Mouse (Mus musculus): ENCODE results near the gene Arhgap11a.

Arhgap11a gene

DNA sequence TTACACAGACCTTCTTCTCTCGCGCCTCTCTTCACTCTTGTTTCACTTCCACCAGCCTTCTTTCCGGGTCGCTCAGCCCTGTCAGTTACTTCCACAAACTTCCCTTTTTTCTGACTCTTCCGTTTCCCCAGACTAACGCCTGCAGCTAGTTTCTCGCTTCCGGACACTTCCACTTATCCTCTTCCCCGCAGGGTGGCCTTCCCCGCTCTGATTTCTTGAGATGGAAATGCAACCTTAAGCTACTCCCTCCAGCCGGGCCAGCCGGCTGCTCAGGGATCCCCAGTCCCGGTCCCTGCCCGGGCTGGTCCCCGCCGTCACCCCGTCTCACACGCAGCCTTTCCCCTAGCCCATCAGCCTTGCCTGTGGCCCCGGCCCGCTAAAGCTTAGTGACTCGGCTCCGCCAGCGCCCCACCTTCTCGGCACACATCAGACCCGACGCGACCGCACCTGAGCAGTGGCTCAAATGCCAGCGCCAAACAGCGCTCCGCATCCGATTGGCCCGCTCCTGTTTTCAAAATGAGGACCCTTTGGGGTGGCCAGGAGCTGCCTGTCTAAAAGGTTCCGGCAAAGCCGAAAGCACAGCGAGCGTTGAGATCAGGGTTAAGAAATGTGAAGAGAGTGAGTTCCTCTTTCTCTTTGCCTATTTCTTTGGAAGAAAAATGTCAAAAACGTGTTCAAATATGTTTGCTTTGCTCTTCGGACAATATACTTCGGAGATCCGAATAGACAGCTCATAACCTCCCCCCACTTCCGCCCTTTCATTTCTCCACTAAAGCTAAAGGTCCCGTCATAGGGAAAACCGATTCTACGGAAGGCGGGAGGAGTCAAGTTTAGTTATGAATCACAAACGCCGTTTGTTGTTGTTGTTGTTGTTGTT lies at the start of gene Arhgap11a:
Arhgap11a (minus strand) TSS at position 417 of the 877 bp plus-strand sequence.
- peak; percentile 82 to 84 for DNase-seq (ENCODE audit: low spot score in 2 of 2)

DNA sequence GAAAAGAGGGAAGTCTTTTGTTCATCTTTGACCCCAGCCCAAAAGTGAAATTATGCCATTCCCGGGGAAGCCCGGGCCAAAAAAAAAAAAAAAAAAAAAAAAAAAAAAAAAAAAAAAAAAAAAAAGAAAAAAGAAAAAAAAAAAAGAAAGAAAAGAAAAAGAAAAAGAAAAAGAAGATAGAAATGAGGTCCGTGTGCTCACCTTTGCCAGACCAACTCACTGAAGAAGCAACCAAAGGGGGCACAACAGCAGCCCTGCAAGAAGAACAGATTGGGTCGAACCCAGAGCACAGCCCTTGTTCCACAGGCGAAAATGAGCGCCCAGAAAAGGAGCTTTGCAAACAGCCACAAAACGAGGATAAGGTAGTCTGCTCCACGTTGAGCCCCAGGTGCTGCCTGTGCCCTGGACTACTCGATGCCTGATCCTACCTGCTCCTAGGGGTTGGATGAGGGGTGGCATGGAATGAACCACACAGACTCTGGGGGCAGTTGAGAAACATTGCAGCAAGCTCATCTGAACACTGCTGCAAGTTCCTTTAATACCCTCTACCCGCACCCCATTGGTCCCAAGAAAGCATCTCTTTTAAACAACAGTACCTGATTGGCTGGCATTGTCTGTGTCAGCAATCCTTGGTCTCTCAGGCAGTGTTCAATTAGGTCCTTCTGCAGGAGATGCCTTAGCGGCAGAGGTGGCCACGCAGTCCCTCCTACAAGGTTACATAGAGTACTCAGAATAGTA lies 45.1 kb upstream of the Arhgap11a start:
- DNase-seq (ENCODE audit: low spot score in 2 of 2): no peak

GRCm38 (mm10) chr2:113887166-113887565 lies 38.7 kb upstream of the Arhgap11a start:
- no peak for DNase-seq (ENCODE audit: low spot score in 2 of 2)

DNA sequence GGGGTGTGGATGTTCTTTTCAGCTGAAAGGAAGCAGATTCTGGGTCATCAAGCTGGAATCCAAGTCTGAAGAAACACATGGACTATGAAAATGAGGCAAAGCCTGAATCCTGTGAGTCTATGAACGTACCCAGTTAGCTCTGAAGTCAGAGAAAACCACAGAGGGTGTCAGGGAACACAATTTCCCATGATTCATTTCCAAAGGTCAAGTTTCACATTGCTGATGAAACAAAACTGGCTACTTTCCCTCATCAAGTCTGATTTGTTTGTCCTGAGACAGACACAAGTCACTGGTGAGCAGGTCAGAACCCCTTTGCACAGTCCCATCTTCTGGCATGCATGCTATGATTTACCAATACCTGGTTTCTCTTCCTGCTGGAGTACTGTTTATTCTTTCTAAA lies 37.6 kb upstream of the Arhgap11a start:
- no peak for DNase-seq (ENCODE audit: low spot score in 2 of 2)

GRCm38 (mm10) chr2:113870115-113870514 lies 21.7 kb upstream of the Arhgap11a start:
- no peak for DNase-seq (ENCODE audit: low spot score in 2 of 2)

DNA sequence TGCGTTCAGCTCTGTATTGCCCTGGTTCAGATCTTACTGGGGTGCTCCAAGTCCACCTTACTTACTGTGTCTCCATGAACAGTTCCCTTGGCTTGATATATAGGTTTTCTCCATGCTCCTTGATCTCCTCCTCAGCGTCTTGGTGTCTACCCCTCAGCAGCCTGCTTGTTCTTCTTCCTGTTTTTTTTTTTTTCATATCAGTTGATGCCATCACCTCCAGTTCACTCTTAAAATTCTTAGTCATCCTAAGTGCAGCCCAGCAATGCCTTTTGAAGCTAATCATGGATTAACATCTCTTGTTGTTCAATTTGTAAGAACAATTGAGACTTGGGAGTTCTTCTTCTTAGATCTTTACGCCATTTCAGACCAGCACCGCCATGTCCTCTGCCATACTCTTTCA lies 19.9 kb upstream of the Arhgap11a start:
- DNase-seq (ENCODE audit: low spot score in 2 of 2): no peak

- DNase-seq (ENCODE audit: low spot score in 2 of 2): no peak
Observed at GRCm38 (mm10) chr2:113866155-113866554, 17.7 kb upstream of the Arhgap11a start.

- DNase-seq (ENCODE audit: low spot score in 2 of 2): no peak
Observed at GRCm38 (mm10) chr2:113849141-113849540, 680 bp upstream of the Arhgap11a start.

GRCm38 (mm10) chr2:113847678-113848244 lies 700 bp downstream of the Arhgap11a start:
- peak in 1 of 2 experiments; percentile 21 for DNase-seq (ENCODE audit: low spot score in 2 of 2)

DNA sequence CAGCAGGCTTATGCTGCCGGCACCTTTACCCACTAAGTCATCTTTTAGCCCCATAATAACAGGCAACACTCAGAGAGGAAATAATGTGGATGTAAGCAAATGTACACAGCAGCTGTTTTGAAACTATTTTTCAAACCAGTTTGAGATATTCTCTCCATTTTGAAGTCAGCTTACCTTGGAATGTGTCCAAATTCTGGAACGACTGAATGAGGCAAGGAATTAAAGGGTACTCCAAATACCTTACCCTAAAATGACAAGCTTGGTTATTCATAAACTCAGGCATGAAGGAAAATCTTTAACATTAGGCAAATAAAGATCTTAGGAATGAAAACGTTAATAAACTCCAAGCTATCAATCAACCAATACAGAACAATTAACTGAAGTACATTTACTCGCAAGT lies 3.4 kb downstream of the Arhgap11a start:
- DNase-seq (ENCODE audit: low spot score in 2 of 2): no peak

GRCm38 (mm10) chr2:113841656-113842437 lies 6.6 kb downstream of the Arhgap11a start:
- no peak for DNase-seq (ENCODE audit: low spot score in 2 of 2)

DNA sequence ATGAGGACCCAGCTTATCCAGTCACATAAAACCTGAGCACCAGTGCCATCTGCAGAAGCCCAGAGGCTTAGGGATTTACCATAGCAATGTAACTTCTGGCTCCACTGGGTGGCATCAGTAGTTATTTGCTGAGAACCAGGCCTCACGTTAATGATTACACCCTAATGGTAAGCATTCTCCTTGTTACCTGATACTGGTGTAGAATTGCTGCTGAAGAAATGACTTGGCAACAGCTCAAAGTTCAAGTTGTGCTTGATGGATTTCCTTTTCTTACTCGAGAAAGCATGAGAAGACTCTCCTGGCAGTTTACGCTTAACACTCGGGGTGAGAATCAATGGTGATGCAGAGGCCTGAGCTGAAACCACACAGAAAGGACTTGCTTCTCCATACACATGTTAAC lies 9.0 kb downstream of the Arhgap11a start:
- no peak for DNase-seq (ENCODE audit: low spot score in 2 of 2)

DNA sequence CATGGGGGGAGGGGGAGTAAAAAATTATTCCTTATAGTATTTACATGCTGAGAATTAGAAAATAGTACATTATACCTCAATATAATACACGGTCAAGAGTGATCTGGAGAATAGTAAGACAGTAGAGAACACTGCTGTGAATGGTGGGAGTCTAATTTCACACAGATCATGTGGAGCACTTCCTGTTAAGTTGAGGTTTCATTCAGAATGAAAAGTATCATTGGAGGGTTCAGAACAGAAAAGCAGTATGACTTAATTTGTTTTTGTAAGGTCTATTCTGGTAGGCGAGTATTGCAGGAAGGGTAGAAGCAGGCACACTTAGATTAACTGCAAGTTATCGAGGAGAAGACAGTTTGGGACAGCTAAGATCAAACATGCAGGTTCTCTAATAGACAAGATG lies 13.2 kb downstream of the Arhgap11a start:
- DNase-seq (ENCODE audit: low spot score in 2 of 2): no peak

- peak; percentile 41 to 65 for DNase-seq (ENCODE audit: low spot score in 2 of 2)
Observed at GRCm38 (mm10) chr2:113828943-113829882, 19.2 kb downstream of the Arhgap11a start, which contains the start of gene Scg5. TSS of gene Scg5 (minus strand) at chr2:113829121.

- DNase-seq (ENCODE audit: low spot score in 2 of 2): no peak
Observed at GRCm38 (mm10) chr2:113828086-113828942, 20.1 kb downstream of the Arhgap11a start.

- no peak for DNase-seq (ENCODE audit: low spot score in 2 of 2)
Observed at GRCm38 (mm10) chr2:113823909-113824308, 24.6 kb downstream of the Arhgap11a start.

- DNase-seq (ENCODE audit: low spot score in 2 of 2): no peak
Observed at GRCm38 (mm10) chr2:113822367-113822766, 26.1 kb downstream of the Arhgap11a start.

DNA sequence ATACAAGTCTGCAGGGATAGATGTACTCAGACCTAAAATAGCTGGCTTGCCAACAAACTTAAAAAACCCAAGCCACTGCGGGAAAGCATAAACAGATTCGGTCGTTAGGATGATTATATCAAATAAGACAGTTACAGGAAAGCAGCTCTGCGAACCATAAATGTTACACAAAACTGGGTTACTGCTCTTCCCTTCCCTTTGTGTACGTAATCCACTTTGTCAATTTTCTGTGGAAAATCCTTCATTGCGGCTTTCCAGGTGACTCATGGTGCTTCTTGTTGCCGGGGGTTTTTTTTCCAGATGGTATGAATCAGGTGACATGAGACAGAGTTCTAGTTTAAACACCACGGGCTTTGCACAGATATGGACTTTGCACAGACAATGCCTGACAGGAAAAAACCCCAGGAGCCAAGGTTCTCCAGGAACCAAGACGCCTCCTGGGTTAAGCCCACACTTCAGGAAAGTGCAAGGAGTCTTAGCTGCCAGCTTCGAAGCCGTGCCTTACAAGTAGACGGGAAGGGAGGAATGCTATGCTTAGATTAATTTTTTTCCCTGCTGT lies 27.2 kb downstream of the Arhgap11a start:
- DNase-seq (ENCODE audit: low spot score in 2 of 2): no peak

GRCm38 (mm10) chr2:113820117-113820516 lies 28.3 kb downstream of the Arhgap11a start:
- DNase-seq (ENCODE audit: low spot score in 2 of 2): no peak
